Mouse (Mus musculus) cerebellum, adult 9-11 months (tissue): Measurements from ENCODE around the gene Tmem184b.
A peak's percentile ranks its signal among the peaks of the same experiment; 100 is the strongest.

Experiments
- DNase-seq: peaks from one replicate; pipeline ENCODE4 v3.0.0; 2022

Tmem184b gene

GRCm38 (mm10) chr15:79364120-79364519, 39.2 kb downstream of the Tmem184b start:
- no peak for DNase-seq

GRCm38 (mm10) chr15:79361023-79361422, 42.3 kb downstream of the Tmem184b start:
- DNase-seq, result no peak

GRCm38 (mm10) chr15:79360371-79360770, 43.0 kb downstream of the Tmem184b start:
- no peak for DNase-seq

GRCm38 (mm10) chr15:79359954-79360353, 43.4 kb downstream of the Tmem184b start:
- DNase-seq, result no peak

DNA sequence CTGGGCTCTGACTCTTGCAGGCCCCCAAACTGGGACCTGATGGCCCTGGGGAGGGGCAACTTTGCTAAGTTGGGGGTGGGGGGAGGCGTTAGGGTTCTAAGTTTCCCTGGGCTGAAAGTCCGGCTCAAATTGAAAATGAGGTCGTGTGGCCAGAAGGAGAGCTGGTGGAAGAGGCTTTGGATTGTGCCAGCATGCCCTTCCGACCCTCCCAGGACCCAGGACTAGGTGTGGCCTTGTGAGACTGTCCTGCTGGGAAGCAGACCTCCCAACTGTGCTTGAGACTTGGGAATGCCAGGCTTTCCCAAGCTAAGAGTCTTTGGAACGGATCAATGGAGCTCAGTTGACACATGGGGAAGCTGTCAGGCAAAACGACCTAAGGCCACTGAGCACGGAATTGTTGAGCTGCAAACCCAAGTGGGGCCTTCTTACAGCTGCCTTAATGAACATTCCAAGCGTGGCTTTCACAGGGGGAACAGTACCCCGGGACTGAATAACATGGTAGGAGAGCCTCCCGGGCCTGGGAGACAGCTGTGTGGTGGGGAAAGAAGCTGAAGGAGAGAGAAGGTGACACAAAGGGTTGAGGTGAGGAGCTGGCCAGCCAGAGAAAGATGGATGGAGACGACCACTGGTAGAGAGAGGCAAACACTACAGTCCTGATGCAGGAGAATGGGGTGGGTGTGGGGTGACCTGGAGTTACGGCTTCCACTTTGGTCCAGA, 45.2 kb downstream of the Tmem184b start:
- DNase-seq, result no peak

DNA sequence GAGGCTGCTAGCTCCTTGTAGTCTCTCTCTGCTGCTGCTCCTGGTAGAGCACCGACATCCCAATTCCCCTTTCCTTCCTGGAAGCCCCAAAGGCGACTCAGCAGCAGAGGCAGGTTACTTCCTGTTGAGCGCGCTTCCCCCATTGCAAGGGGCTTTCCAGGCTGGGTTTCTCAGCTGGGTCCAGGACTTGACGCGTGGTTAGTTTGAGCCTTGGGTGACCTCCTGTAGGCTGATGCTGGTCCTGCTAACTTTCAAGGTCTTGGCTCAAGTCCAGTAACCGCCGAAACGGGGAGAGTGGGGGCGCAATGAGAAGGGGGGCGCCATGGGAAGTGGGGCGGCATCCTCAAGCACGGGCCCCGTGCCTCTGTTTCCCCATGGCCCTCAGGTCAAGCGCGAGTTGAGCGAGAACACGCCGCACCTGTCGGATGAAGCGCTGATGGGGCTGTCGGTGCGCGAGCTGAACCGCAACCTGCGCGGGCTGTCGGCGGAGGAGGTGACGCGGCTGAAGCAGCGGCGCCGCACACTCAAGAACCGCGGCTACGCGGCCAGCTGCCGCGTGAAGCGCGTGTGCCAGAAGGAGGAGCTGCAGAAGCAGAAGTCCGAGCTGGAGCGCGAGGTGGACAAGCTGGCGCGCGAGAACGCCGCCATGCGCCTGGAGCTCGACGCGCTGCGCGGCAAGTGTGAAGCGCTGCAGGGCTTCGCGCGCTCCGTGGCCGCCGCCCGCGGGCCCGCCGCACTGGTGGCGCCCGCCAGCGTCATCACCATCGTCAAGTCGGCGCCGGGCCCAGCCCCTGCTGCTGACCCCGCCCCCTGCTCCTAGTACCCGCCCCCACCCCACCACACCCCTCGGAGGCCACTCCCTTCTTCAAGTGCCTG, 46.1 kb downstream of the Tmem184b start:
- DNase-seq, result no peak

GRCm38 (mm10) chr15:79356481-79356880, 46.9 kb downstream of the Tmem184b start:
- no peak for DNase-seq

GRCm38 (mm10) chr15:79354619-79355018, 48.8 kb downstream of the Tmem184b start:
- no peak for DNase-seq

DNA sequence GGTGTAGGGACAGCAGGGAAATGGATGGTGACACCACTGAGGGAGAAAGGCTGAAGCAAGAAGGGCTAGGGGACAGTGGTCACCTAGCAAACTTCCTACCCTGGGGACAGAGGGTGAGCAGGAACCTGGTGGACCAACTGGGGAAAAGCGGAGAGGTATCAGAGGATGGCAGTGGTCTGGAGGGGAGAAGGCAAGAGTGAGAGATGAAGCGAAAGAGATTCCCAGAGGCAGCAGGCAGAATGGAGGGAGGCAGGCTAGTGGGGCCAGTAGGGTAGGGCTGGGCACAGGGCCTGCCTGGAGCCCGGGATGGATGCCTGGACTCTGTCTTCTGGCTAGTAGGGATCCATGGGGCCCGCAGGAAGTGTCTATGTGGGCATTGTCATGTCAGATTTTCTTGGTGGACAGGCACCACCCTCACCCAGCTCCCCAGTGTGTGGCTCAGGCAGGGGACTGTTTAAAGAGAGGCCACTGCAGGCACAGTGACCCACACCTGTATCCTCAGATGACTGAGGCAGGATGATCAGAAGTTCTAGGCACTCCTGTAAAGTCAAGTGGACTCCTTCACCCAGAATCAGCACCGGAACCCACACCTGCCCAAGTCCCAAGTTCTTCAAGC, 49.6 kb downstream of the Tmem184b start:
- no peak for DNase-seq

GRCm38 (mm10) chr15:79352479-79352878, 50.9 kb downstream of the Tmem184b start:
- no peak for DNase-seq

DNA sequence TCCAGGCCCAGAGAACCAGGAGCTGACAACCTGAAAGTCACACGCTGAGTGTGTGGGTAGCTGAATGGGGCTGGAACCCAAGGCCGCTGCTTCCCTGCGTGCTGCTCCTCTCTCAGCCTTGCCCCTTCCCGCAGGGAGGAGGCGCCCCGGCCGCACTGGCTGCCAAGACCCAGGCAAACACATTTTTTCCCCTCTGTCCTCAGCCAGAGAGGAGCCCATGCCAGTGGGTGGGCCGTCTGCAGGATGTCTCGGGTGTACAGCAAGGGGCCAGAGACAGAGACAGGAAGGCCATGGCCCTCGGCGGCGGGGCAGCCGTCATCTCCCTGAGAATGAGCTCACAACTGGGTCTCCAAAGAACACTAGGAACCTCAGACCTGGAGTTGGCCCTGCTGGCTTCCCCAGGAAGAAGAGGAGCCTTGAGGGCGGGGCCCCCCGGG, 52.0 kb downstream of the Tmem184b start:
- DNase-seq, result no peak

GRCm38 (mm10) chr15:79350866-79351265, 52.5 kb downstream of the Tmem184b start:
- no peak for DNase-seq

GRCm38 (mm10) chr15:79348651-79349050, 54.7 kb downstream of the Tmem184b start:
- no peak for DNase-seq

GRCm38 (mm10) chr15:79347845-79348506, 55.4 kb downstream of the Tmem184b start:
- peak; percentile 34 for DNase-seq

GRCm38 (mm10) chr15:79347165-79347844, 56.1 kb downstream of the Tmem184b start:
- DNase-seq, result peak; percentile 74

DNA sequence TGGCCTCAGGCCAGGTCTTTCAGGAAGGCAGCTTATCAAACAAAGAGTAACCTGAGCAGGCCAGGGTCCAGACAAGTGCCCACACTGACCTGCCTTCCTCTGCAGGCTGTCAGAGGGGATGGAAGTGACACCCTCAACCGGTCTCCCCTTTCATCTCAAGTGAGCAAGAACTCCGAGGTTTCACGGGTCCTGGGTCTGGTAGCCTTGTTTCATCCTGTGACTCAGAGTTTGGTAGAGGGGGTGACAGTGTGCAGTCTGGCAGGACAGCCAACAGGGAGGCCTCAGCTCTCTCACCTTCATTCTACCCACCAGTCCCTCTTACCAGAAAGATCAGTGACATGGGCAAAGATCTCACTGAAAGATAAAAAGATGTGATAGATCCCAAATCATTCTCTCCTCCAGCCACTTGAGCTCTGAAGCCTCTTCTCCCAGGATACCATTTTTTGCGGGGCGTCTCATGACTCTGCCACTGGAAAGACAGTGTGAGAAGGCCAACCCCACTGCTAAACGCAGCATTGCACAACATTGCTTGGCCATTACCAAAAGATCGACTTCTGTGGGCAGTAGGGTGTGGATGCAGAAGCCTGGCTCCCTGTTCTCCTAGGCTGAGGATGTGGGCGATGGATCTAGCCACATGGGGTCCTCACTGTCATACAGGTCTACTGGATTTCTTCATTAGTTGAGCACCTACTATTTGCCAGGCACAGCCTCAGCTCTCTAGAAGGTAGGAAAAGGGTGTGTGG, 57.1 kb downstream of the Tmem184b start, which contains the start of gene Maff:
Maff (plus strand) TSS at position 571 of the 743 bp plus-strand sequence.
- DNase-seq, result no peak

GRCm38 (mm10) chr15:79344627-79345026, 58.7 kb downstream of the Tmem184b start:
- no peak for DNase-seq

- no peak for DNase-seq
Measured at GRCm38 (mm10) chr15:79342641-79343337, 60.6 kb downstream of the Tmem184b start.

DNA sequence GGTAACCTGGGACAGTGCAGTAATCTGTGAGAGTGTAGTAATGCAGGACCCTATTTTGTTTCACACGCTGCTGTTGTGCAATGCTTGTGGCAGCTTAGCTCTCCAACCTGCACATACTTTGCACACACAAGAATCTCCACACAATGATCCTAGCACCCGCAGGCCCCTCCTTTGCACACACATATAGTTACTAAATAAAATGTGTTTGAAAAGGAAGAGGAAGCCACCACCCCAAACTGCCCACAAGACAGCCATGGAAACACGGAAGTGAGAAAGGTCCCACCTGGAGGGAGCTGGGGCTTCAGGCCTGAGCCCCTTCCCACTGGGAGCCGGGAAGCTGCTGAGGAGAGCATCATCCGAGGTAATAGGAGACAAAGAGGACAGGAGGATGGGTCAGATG, 64.4 kb downstream of the Tmem184b start:
- no peak for DNase-seq

DNA sequence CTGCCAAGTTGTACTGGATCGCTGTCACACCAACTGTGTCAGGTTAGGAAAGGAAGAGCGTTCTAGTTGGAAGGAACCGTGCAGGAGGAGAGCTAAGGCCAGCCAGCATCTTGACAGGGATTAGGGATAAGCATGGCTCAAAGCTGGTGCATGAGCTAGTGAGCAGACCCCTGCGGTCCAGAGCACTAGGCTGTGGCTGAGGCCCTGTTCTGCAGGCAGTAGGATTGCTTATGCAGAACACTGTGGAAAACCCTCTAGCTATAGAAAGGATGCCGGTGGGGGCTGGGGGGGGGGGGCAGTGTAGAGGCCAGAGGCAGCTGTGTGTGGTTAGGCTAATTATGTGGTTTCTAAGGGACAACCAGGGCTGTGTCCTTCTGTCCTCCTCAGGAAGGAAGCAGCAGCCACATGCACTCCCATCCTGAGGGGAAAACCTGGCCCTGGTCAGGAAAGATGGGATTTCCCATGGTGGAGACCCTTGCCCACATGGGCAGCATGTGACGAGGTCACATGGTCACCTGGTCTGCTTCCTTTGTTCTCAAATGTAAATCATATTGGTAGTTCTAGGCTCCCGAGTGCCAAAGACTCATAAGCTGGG, 68.2 kb downstream of the Tmem184b start:
- no peak for DNase-seq

GRCm38 (mm10) chr15:79333409-79333808, 70.0 kb downstream of the Tmem184b start:
- DNase-seq, result no peak
